Mouse (Mus musculus): ENCODE data around the gene Olfr360.
"Not testable (repeated sequence)": the region's sequence is repeated elsewhere in the genome, so short reads cannot be mapped to it uniquely, and the experiment has no call there.

Olfr360 gene

DNA sequence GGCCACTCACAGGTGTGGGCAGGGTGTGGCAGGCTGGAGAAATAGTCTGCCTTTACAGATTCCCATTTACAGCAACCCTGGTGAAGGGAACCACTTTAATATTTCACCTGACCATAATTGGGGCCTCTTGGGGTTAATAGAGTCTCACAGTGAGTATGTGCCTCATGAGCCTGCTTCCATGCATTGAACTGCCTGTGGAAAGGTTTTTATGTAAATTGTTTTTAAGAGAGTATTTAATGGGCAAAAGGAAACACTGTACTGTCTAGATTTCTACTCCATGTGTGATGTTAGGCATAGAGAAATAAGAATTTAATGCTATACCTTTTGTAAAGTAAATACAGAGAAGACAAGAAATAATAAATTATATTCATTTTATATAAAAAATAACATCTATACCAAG, at the start of gene Olfr360:
Gene Olfr360, plus strand, starts transcription at position 301 of the 400 bp plus-strand sequence.
- DNase-seq: no peak

DNA sequence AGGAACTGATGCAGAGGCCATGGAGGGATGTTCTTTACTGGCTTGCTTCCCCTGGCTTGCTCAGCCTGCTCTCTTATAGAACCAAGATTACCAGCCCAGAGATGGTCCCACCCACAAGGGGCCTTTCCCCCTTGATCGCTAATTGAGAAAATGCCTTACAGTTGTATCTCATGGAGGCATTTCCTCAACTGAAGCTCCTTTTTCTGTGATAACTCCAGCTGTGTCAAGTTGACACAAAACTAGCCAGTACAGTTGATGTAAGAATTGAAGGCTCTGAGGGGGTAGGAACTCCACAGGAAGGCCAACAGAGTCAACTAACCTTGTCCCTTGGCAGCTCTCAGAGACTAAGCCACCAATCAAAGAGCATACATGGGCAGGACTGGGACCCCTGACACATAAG, 23.6 kb downstream of the Olfr360 start, which contains the start of gene Olfr361:
Gene Olfr361, minus strand, starts transcription at position 101 of the 400 bp plus-strand sequence.
- DNase-seq: not testable (repeated sequence)

DNA sequence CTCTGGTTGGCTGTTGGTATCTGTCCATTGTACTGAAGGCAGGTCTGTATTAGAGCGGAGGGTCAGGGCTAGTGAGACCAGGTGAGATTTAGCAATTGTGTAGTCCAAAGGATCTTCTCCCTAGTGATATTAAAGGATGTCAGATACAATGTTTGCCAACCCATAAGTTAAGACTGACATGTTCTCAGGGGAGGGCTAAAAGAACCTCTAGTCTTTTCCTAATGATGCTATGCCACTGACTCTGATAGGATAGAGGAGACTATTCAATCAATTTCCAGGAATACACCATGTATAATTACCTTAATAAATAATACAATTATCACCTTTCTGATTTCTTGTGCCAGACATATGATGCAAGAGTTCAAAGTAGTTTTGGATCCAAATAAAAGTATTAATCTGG, 52.3 kb downstream of the Olfr360 start, which contains the start of gene Olfr362:
Gene Olfr362, minus strand, starts transcription at position 101 of the 400 bp plus-strand sequence.
- no peak for DNase-seq
